Mouse (Mus musculus) heart, postnatal 10 days (tissue): ENCODE results near the gene Slc23a2. TPM values are rescaled to one million over a fixed set of nuclear protein-coding genes. Genes with fewer than 3 reads are reported as not detected.

Experiments
- DNase-seq, 2 experiments: peaks; one replicate each; pipeline ENCODE4 v3.0.0; 2021
- intact Hi-C: fragments of 180-260 bp; cut with DNase I; formaldehyde crosslinking; loops from one replicate; pipeline ENCODE4 v1.15.1; 2025
- total RNA-seq, 2 experiments: library from RNA; stranded (reverse); gene quantifications; 2 replicates each; pipeline ENCODE4 v1.2.3; 2021

Slc23a2 gene
- total RNA-seq, 2 experiments from 2014 or later: 18.7 to 22.6 TPM

DNA sequence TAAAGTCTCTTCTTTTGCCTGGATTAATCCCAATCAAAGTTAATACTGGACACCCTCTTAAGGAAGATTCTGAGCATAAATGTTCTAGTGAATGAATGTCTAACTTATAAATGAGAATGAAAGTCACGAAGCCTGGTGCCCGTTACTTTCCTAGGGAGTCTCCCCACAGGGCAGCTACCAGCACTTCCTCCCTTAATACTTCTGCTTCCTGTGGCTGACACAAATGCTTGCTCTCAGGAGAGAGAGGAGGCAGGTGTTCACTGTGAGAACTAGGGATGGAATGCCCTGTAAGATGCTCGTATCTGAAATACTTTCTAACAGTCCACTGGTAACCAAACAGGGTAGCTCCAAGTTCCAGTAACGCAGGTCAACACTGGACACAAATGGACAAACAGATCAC is 91.1 kb downstream of the Slc23a2 start:
- intact Hi-C loops: no loop called here
- DNase-seq: no peak

DNA sequence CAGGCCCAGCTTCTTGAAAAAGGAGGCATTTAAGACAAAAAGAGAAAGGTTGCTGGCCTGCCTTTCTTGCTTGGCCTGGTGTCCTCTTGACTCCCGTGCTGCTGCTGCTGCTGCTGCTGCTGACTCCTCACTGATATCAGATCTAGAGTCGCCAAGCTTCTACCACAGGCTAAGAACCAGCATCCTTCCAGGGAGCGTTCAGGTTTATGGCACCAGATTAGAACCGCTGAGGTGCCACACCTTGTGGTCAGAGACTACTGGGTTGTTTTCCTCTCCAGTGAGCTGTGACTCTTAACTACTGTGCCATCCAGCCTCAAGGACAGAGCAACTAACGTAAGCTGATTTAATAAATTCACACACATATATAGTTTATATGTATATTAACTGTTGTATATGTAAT is 93.1 kb downstream of the Slc23a2 start:
- DNase-seq: no peak
- intact Hi-C loops: no loop called here

DNA sequence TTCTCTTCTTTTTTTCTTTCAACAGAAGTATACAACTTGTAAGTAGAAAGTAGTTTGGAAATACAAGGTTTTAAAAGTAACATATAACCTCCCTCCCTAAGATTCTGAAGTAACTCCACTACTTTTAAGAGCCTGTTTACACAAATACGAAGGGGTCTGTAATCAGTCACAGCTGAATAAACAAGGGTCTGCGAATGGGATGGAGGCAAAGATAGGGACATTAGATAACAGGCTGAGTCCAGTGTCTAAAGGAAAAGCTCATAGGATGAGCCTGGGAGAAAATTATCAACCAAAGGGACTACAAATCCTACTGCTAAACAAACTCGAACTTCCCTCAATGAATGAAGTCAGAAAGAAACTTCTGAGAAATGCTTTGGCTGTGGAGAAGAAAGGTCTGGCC is 95.0 kb downstream of the Slc23a2 start:
- intact Hi-C loops: no loop called here
- DNase-seq: no peak

DNA sequence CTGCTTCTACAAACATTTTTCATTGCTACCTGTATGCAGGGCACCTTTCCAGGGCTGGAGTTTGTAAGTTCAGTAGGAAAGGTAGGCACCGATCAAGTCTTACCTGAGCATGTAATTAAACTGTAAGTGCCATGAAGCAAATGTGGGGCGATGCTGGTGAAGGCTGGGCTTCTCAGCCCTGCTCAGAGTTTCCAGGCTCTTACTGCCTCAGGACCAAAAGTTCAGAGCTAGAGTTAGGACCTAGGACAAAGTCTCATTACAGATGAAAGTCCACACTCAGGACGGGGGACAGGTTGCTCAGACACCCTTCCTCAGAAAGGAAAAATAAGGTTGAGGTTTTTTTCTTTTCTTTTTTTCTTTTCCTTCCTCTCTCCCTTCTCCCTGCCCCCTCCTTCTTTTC is 95.4 kb downstream of the Slc23a2 start:
- DNase-seq: no peak
- intact Hi-C loops: no loop called here

DNA sequence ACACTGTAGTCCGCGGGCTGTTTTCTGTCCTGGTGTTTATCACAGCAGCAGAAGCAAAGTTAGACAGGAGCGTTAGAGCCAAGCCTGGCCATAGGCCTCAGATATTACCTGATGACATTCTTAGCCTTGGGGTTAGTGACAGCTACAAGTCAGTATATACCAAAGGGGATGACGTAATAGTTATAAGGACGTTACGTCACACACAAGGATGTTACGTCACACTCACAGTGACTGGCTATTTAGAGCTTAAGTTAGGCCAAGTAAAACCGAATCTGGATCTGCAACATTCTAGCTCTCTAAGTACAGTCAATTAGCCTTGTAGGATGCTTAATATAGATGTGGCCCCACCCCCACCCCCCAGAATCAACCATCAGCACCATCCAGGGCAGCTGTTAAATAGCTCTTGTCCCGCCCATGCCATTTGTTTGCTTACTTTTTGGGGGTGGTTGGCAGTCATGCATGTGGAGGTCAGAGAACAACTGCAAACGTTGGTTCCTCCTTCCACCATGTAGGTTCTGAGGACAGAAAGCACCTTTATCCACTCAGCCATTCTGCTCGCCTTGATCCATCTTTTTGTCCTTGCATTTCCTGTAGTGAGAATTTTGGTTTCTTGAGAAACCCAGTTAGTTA is 96.7 kb downstream of the Slc23a2 start:
- intact Hi-C loops: no loop called here
- no peak for DNase-seq

DNA sequence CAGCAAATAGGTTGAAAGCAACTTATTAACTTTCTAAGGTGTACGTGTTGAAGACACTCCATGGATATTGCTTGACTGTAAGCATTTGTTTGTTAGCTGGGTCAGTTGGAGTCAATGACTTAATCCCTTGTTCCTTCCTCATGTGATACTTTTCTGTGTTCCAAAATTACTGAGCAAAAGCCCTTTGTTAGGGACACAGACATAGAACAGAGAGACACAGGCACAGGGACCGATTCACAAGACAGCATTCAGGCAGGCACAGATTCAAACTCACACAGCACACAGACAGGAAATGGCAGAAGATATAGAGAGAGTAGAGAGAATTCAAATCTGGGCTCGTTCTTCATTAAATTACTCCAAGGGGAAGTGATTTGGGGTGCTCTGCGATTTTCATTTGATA is 97.5 kb downstream of the Slc23a2 start:
- intact Hi-C loops: no loop called here
- DNase-seq: no peak

DNA sequence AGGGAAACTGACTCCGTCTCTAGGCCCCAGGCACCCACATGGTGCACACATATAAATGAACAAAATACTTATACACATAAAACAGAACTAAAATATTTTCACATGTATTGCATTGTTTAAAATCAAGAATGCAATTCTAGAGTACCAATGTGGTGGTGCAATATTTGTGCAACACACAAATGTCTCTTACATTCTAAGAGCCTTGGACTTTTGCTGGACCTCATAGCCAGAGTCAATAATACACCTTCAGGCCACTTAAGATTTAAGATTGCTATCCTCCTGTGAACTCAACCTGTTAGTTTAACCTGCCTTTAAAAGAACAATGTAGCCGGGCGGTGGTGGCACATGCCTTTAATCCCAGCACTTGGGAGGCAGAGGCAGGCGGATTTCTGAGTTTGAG is 98.2 kb downstream of the Slc23a2 start:
- no peak for DNase-seq
- intact Hi-C loops: no loop called here

DNA sequence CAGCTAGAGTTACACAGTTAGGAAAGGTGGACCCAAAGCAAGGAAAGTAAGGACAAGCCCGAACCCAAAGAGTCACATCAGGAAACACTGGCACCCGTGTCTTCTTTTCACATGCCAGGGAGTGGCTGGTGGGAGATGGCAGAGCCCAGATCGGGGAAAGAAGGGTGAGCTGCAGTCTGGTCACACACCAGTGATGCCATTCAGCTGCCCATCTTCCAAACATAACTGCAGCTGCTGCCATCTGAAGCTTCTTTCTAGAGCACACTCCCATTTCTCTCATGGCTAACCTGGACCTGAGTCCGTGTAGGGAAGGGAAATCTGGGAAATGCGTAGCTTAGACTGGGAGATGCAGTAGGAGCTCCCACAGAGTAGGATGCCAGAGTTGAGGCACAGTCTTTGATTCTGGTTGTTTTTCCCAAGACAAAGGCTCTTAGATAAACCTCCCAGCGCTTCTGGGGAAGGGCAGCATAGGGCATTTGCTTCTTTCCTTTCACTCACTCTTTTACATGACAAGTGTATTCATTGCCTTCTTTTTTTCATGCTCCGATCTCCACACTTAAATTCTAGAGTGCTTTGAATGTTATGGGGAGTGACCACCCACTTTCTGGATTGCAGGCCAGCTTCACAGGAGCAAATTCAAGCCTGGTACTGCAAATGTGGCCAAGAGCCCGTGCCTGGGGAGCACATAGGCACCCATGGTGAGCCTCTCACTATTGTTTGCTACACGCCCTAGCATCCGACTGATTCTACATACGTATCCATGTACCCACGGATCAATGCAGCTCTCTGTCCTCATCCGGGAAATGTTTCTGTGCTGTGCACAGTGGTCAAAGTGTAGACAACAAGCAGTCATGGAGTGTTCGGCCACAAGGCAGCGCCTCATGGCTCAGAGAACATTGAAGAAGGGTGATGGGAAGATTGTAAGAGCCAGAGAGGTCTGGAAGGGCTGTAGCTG is 100.3 kb downstream of the Slc23a2 start:
- no peak for DNase-seq
- intact Hi-C loops: no loop called here

DNA sequence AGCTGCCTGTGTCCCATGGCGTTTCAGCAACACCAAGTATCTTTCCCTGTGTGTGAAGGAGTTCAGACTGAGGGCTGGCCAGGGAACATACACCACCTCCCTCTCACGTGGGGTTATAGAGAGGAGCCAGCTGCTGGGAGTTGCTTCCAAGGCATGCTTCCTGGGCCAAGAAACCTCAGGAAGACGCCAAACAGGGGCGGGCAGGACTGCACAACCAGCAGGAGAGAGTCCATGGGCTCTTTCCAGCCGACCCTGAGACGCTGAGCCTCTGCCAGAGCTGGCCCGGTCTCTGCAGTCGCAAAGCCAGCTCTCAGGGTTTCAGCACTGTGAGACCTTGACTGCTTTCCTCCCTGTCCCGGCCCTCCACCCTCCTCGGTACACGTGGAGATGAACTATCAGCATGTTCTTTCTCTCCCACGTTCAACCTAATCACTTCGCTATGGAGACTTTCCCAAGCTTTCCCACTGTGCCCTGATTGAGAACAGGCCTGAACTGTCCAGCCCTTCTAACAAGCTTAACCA is 101.7 kb downstream of the Slc23a2 start:
- intact Hi-C loops: no loop called here
- peak; percentile 91 to 92 for DNase-seq

DNA sequence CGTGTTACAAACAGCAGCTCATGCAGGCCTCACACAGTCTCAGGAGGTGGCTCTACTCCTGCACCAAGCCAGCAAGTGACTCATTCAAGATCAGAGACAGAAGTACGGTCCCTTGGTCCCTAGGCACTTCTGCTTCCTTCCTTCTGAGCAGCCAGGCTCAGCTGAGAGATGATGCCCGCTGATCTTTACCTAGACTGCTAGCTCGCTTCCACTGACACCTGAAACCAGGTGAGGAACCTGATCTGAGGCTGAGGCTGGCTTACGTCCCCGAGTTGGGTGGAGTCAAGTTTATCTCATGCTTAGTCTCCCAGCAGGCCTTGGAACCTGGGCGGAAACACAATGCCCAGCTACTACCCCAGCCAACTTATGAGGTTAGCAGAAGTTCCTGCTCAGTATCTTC is 105.0 kb downstream of the Slc23a2 start:
- intact Hi-C loops: no loop called here
- no peak for DNase-seq

DNA sequence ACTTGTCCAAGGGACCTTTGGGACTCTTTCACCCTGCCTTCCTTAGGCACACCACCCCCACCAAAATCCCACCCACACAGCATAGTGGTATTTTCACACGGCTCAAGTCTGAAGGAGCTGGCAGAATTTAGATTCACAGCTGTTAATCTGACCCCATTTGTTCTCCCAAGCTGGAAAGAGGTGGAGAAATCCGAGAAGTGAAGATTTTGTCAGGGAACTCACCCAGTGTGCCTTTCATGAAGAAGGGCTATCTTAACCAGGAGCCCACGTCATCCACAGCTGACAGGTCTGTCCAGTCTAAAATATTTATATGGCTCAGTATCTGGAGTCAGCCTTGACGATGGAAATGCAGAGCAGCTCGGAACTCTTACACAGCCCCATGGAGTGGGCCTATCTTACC is 108.6 kb downstream of the Slc23a2 start:
- DNase-seq: peak in 1 of 2 experiments; percentile 45
- intact Hi-C loops: no loop called here

DNA sequence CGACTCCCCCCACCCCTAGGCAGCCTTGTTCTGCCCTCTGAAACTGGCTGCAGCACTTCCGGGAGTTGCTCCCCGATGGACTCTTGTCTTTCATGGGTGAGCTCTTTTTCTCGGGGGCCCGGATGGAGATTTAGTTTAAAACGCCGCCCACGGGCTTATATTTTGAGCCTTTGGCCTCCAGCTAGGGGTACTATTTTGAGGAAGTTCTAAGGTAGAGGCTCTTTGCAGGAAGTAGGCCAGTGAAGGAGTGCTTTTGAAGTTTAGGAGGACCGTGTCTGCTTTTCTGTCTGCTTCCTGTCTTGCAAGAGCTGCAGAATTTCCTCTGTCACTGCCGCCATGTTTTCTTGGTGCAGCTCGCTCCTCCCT is 109.5 kb downstream of the Slc23a2 start:
- DNase-seq: no peak
- intact Hi-C loops: no loop called here

DNA sequence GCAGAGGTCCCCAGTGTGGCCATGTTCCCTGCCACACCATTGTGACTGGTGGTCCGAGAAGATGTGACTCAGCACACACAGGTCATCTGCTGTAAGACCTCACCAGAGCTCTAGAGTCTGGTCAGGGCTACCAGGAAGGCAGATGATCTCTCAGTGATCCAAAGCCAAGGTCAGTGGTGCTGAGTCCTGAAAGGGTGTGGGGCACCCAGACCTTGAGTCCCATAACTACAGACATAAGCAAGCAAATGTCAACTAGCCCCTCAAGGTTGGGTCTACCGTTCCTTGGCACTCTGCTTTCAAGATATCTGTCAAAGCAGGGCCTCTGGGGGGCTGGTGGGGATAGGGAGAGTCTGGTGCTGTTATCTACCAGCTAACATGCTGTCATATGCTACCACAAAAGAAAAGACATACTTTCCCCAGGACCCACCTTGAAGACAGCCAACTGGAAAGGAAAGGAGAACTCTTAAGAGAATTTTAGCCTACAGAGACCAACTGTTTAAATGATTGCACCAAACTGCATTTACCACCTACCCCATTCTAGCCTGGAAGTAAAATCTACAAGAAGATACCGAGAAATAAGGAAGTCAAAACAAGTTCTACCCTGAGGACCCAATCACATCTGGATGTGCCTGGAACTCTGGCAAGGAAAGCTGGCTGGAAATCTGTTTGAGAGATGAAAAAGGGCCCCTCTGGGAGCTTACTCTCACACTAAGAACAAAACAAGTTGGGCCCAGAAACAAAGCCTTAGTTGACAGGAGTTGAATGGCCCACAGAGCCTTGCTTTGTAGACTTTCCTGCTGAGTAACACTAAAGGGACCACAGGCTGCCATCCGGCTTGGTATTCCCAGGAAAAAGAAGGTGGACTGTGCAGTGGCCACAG is 110.1 kb downstream of the Slc23a2 start:
- intact Hi-C loops: no loop called here
- peak in 1 of 2 experiments; percentile 53 for DNase-seq

DNA sequence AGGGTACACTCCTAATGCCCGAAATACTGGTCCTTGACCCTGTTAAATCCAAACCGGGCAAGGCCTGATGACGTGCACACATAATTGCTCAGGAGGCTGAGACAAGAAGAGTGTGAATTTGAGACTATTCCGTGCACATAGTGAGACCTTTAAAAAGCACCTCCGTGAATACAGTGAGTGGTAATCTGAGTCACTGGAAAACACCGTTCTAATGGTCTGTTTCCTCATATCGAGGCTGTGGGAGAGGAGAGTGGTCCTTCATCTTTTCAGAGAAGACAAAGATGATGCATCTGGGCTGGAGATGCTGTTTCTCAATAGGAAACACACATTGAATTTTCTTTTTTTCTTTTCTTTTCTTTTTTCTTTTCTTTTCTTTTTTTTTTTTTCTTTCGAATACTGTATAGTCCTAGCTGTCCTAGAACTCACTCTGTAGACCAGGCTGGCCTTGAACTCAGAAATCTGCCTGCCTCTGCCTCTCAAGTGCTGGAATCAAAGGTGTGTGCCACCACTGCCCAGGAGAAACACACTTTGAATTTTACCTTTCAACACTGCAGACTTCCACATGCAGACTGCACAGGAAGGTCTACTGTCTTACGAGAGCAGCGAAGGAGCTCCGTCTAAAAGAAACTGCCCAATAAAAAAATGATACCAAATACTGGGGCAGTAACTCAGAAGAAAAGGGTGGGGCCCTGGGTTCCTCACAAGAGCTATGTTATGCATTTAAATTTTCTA is 113.4 kb downstream of the Slc23a2 start:
- intact Hi-C loops: no loop called here
- no peak for DNase-seq

DNA sequence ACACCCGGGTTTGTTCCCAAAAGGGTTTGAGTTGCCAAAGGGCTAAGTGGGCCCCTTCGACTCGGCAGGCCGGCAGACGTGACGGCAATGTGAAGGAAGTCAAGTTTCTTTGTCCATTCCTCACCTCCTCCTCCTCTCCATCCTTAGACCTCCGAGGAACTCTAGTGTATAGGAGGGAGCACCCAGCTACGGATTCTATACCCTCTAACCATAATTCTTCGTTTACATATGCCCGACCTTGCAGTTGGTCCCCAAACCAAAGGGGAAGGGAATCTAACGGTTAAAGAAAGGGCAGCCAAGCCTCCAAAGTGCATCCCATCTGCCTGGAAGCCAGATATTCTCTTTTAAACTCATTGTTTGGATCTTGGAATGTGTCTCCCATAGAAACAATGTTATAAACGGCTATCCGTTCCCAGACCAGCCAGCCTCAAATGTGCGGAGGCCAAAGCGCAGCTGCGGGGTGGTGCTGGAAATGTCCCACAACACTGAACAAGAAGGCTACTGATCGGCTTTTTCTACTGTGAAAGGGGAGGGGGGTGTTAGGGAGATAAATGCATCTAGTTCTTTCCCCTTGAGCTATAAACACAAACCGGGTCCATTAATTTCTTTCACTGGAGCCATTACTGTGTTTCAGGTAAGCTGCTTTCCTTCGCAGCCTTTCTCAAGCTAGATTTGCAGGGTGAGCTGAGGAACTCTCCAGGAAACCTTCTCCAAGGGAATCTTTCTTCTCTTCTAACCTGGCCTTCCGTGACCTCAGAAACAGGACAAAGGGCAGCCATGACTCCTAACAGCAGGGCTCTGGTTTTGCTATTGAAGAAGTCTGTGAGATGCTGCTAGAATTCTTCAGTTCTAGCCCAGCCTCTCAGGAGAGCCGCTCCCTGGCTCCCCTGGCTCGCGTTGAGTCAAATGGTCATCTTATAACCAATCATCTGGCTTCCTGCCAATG is 114.2 kb downstream of the Slc23a2 start:
- DNase-seq: peak; percentile 59 to 68
- intact Hi-C loops: no loop called here

DNA sequence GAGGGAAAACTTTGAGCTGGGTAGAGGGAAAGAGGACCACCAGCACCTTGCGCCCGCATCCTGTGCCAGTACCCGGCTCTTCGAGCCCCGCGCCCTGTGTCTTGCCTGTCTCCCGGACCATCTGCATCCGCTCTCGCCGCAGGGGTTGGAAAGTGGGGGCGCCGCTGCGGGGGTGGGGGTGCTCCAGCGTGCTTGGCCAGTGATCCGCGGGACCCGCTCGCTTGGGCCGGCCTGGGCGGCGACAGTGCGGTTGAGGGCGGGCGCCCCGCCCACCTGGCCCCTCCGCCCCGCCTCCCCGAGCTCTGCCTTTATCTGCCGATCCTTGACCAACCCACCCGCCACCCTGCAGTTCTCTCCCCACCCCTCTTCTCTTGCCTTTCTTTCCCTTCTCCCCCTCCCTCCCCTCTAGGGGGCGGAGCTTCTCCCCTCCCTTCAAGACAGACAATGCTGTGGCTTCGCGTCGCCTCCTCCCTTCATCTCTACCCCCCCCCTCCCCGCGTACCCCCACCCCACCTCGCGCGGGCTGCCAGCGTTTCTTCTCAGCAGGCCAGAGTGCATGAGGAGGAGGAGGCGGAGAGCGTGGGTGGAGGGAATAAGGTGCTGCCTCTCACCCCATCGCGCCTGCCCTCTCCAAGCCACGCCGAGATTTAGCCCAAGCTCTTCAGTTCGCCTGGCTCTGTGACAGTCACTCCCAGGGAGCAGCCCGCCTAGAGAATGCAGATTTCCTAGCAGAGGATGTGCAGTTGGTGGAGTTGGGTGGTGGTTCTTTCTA is 115.1 kb downstream of the Slc23a2 start, which contains the start of gene Rassf2:
Rassf2 (minus strand) TSS at position 613 of the 772 bp plus-strand sequence.
- intact Hi-C loops: no loop called here
- DNase-seq: peak; percentile 86 to 89

DNA sequence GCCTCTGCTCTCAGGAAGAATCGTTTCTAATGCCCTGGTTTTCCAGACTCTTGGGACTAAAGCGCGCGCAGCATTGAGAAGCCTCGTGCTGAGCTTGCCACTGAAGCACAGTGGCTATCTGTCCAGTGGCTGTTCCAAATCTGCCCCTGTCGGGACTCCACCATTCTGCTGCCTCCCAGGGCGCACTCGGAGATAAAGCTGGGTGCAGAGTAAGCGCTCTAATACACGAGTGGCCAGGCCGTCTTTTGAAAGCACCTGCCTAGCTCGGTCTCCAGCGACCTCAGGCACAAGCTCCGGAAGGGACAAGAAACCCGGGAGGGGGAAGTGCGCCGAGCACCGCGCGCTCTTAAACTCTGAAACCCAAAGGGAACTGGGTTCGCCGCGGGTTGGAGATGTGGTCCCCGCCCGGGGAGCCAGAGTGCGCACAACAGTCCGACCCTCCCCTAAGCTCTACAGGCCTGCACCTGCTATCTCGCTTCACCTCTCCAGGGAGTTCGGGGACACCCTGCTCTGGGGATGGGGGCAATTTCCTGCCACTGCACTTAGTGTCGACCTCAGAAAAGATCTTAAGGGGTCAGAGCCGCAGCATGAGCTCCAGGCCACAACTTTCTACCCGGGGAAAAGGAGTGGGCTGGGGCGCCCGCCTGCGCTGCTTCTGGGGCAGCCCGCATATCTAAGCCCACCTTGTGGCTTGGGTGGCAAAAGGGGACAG is 115.9 kb downstream of the Slc23a2 start:
- intact Hi-C loops: no loop called here
- peak; percentile 62 to 67 for DNase-seq

DNA sequence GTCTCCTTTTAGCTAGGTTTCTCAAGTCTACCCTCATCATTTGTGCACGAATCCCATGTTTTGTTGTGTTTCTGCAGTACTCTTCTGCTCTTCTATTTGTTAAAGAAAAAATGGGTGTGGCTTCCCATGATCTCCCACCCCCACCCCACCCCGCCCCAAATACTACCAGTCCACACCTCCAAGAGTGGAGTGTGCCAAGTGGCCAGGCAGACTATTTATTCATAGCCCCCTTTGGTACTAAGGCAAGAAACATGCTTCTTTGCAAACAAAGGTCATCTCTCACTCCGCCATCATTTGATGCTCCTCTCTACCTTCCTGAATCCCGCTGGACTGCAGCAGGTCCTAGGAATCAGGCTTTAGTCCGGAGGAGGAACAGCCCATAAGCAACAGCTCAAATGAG is 116.8 kb downstream of the Slc23a2 start:
- DNase-seq: no peak
- intact Hi-C loops: no loop called here
